Mouse (Mus musculus) urinary bladder, adult 18-20 months (tissue): ENCODE measurements around the gene Tomm20.
"Not testable (repeated sequence)": the region's sequence is repeated elsewhere in the genome, so short reads cannot be mapped to it uniquely, and the experiment has no call there.

Experiments
- DNase-seq, 2 experiments: peaks; one replicate each; pipeline ENCODE4 v3.0.0; 2022; ENCODE audit warnings: low spot score in 2 of 2, mixed read lengths in 2 of 2

Gene Tomm20

DNA sequence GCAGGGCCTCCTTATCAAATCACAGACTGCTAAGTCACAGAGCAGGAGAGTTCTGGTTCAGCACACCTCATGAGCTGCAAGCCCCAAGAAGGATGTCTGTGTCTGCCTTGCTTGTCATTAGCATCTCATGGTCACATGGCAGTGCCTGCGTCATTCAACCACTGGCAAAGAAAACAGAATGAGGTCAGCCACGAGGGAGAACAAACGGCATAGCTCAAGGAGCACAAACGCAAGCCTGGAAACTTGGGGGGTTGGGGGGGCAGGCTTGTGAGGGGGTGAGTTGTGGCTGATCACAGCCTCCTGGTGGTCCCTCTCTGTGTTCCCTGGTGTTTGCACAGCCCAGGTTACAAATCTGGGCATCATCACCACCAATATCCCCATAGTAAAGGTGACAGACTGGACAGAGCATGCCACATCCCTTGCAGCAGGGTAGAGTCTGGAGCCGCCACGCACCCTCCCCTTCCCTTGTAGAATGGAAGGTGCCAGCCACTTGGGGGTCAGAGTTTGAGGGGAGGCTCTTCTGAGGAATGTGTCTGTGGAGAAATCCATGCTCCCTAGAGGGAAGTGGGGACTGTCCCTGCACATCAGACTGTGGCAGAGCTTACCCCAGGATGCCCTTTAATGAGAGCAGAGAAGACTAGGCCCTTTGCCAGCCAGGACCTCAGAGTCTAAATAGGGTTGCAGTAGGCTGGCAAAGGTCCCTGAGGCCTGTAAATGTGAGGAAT, 61.3 kb downstream of the Tomm20 start:
- DNase-seq, result peak in 1 of 2 experiments; percentile 63

DNA sequence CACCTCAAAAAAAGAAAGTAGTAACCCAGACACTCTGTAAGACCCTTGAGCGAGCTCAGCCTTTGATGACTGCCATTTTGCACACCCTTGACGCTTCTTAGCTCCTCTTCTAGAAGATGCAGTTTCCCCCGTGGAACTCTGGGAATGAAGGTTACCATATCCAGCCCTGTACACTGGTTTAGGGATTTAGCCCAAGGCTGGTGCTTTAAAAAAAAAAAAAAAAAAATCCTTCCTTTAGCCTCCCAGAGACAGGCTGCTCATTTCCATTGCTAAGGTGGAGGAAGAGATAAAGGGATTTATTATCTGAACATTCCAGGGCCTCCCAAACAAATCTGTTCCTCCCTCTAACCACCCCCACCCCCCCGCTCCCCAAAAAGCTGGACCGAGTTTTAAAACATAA, 61.9 kb downstream of the Tomm20 start:
- no peak for DNase-seq

DNA sequence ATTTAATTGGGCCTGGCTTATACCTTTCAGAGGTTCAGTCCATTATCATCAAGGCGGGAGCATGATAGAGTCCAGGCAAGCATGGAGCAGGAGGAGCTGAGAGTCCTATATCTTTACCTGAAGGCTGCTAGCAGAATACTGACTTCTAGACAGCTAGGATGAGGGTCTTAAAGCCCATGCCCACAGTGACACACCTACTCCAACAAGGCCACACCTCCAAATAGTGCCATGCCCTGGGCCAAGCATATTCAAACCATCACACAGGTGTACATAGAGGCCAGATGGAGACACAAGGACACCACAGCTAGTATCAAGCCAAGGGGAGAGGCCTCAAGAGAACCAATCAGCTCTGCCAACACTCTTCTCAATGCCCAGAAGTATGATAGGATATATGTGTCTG, 63.1 kb downstream of the Tomm20 start:
- DNase-seq, result not testable (repeated sequence)

DNA sequence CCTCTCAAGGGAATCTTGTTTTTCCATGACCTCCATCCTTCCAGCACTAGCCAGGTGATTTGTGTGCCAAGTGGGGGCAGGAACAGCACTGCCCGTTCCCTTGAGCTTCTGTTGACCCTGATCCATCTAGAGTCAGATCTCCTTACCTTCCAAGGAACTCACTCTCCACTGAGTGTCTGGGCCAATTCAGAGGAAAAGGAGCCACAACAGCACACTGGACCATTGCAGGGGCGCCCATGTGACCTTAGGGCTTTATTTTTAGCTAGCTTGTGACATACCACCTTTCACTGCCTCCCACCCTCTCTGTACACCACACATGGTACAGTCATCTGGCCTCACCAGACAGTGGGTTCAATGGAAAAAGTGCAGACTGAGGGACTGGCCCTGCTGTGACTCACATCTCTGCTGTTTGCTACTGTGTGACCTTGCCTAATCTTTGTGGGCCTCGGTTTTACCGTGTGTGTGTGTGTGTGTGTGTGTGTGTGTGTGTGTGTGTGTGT, 64.0 kb downstream of the Tomm20 start:
- DNase-seq, result peak in 1 of 2 experiments; percentile 16
